Mouse (Mus musculus): Measurements from ENCODE around the gene A530084C06Rik. TPM values are rescaled to one million over a fixed set of nuclear protein-coding genes. Genes with fewer than 3 reads are reported as not detected.

A530084C06Rik gene
- not detected for polyA plus RNA-seq (2017; shearing (Covaris generic))

GRCm38 (mm10) chr13:31558521-31559418 is at the start of gene A530084C06Rik:
Gene A530084C06Rik (minus strand): TSS chr13:31559333.

GRCm38 (mm10) chr13:31555834-31556233 is 3.3 kb downstream of the A530084C06Rik start, which contains the start of gene Foxq1:
Gene Foxq1 (plus strand): TSS chr13:31556134.

Other genes starting within 250 kb of the A530084C06Rik start
- gene Foxq1, start 3.2 kb downstream of the A530084C06Rik start, polyA plus RNA-seq (2017; shearing (Covaris generic)) = 0.42 TPM
- not detected for gene Foxf2, start 66.5 kb upstream of the A530084C06Rik start, polyA plus RNA-seq (2017; shearing (Covaris generic))
- gene Foxc1, start 247.3 kb upstream of the A530084C06Rik start, polyA plus RNA-seq (2017; shearing (Covaris generic)) = not detected

Measured in naive thymus-derived CD4-positive, alpha-beta T cell, adult 5 months (primary cell).